Mouse (Mus musculus): ENCODE results near the gene Skor1.

The Skor1 gene

GRCm38 (mm10) chr9:63133659-63134058 is 15.1 kb downstream of the Skor1 start:
- no peak for DNase-seq (ENCODE audit: low spot score in 2 of 2)

- peak; percentile 90 to 95 for DNase-seq (ENCODE audit: low spot score in 2 of 2)
Measured at GRCm38 (mm10) chr9:63132673-63133601, 15.8 kb downstream of the Skor1 start.

GRCm38 (mm10) chr9:63131957-63132602 is 16.7 kb downstream of the Skor1 start:
- DNase-seq (ENCODE audit: low spot score in 2 of 2): peak in 1 of 2 experiments; percentile 47

GRCm38 (mm10) chr9:63129641-63130041 is 19.1 kb downstream of the Skor1 start:
- DNase-seq (ENCODE audit: low spot score in 2 of 2): no peak

- DNase-seq (ENCODE audit: low spot score in 2 of 2): no peak
Measured at GRCm38 (mm10) chr9:63124512-63124911, 24.2 kb downstream of the Skor1 start.

GRCm38 (mm10) chr9:63123451-63124438 is 25.0 kb downstream of the Skor1 start:
- DNase-seq (ENCODE audit: low spot score in 2 of 2): peak; percentile 67 to 91

GRCm38 (mm10) chr9:63122161-63122833 is 26.5 kb downstream of the Skor1 start:
- no peak for DNase-seq (ENCODE audit: low spot score in 2 of 2)

- no peak for DNase-seq (ENCODE audit: low spot score in 2 of 2)
Measured at GRCm38 (mm10) chr9:63118385-63118784, 30.4 kb downstream of the Skor1 start.

GRCm38 (mm10) chr9:63112514-63112913 is 36.2 kb downstream of the Skor1 start:
- DNase-seq (ENCODE audit: low spot score in 2 of 2): no peak

GRCm38 (mm10) chr9:63109782-63110087 is 39.0 kb downstream of the Skor1 start:
- no peak for DNase-seq (ENCODE audit: low spot score in 2 of 2)

GRCm38 (mm10) chr9:63109020-63109781 is 39.6 kb downstream of the Skor1 start:
- DNase-seq (ENCODE audit: low spot score in 2 of 2): peak; percentile 65 to 89

GRCm38 (mm10) chr9:63108580-63108979 is 40.2 kb downstream of the Skor1 start:
- DNase-seq (ENCODE audit: low spot score in 2 of 2): no peak

- no peak for DNase-seq (ENCODE audit: low spot score in 2 of 2)
Measured at GRCm38 (mm10) chr9:63100660-63101059, 48.1 kb downstream of the Skor1 start.

- no peak for DNase-seq (ENCODE audit: low spot score in 2 of 2)
Measured at GRCm38 (mm10) chr9:63099876-63100275, 48.9 kb downstream of the Skor1 start.

GRCm38 (mm10) chr9:63099344-63099743 is 49.4 kb downstream of the Skor1 start:
- no peak for DNase-seq (ENCODE audit: low spot score in 2 of 2)

- no peak for DNase-seq (ENCODE audit: low spot score in 2 of 2)
Measured at GRCm38 (mm10) chr9:63098887-63099286, 49.9 kb downstream of the Skor1 start.

- no peak for DNase-seq (ENCODE audit: low spot score in 2 of 2)
Measured at GRCm38 (mm10) chr9:63097204-63097603, 51.6 kb downstream of the Skor1 start.

GRCm38 (mm10) chr9:63094030-63094429 is 54.7 kb downstream of the Skor1 start:
- no peak for DNase-seq (ENCODE audit: low spot score in 2 of 2)

GRCm38 (mm10) chr9:63092567-63092966 is 56.2 kb downstream of the Skor1 start:
- DNase-seq (ENCODE audit: low spot score in 2 of 2): no peak

GRCm38 (mm10) chr9:63091971-63092528 is 56.7 kb downstream of the Skor1 start:
- peak; percentile 56 to 85 for DNase-seq (ENCODE audit: low spot score in 2 of 2)

Data from left cerebral cortex, adult 9 months (tissue).